Mouse (Mus musculus) liver, embryonic 12.5 days (tissue): ENCODE measurements at regions not wholly inside any gene's neighbourhood (a gene's known extent, or its start where the extent isn't known, plus 50 kb on each side); places are given as distances from the start of the nearest gene placed in this dataset.

ENCODE experiments used
- ATAC-seq: fragments of 200-750 bp; cut with Nextera tagmentation; 2 replicates; pipeline ENCODE4 v1.8.0; 2017; ENCODE audit warnings: moderate number of reproducible peaks, mild to moderate bottlenecking, moderate library complexity
- H3K27ac ChIP-seq: fragments of 300-500 bp; sonication (generic); 2 replicates; pipeline ENCODE4 v1.5.1; 2016; ENCODE audit warnings: mild to moderate bottlenecking
- H3K27me3 ChIP-seq: fragments of 300-500 bp; sonication (generic); replicated peaks from 2 replicates; pipeline ENCODE4 v1.6.1; 2016; ENCODE audit warnings: mild to moderate bottlenecking, moderate library complexity
- H3K36me3 ChIP-seq: fragments of 300-500 bp; sonication (generic); 2 replicates; pipeline ENCODE4 v1.6.1; 2016; ENCODE audit warnings: mild to moderate bottlenecking, moderate library complexity
- H3K4me1 ChIP-seq: fragments of 300-500 bp; sonication (generic); 2 replicates; pipeline ENCODE4 v1.6.1; 2016
- H3K4me2 ChIP-seq: fragments of 300-500 bp; sonication (generic); 2 replicates; pipeline ENCODE4 v1.6.1; 2016; ENCODE audit warnings: mild to moderate bottlenecking, moderate library complexity
- H3K4me3 ChIP-seq: fragments of 300-500 bp; sonication (generic); 2 replicates; pipeline ENCODE4 v1.5.1; 2016; ENCODE audit warnings: mild to moderate bottlenecking, moderate library complexity
- H3K9ac ChIP-seq: fragments of 300-500 bp; sonication (generic); 2 replicates; pipeline ENCODE4 v1.6.1; 2016; ENCODE audit warnings: mild to moderate bottlenecking, moderate library complexity
- H3K9me3 ChIP-seq: fragments of 300-500 bp; sonication (generic); replicated peaks from 2 replicates; pipeline ENCODE4 v1.6.1; 2016; ENCODE audit warnings: mild to moderate bottlenecking, moderate library complexity
- WGBS: fragments of 180-500 bp; shearing (Covaris S2); methylation state at CpG from one replicate; pipeline ENCODE4 v1.1.7; 2016; ENCODE audit not compliant: insufficient replicate concordance; 5-methylcytosine and 5-hydroxymethylcytosine counted together

DNA sequence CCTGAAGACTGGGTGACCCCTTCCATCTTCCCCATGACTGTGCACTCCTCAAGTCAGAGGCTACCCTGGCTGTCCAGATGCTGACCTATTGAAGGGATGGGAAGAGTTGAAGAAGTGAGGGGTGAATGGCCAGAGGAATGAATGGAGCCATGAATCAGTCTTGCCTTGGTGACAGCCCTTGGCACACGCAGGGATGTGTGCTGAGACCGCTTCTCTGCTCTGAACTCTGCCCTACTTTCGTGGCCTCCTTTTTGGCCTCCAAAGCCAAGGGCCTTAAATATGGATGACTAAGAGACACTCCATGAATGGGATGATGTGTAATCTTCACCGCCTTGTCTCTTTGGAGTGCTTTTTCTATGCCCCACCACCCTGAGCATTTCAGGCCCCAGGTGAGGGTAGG, 259.7 kb downstream of the Dysf start:
- Histone ChIP-seq H3K36me3 (no peaks in the 10 kb centered on the region), H3K27ac (no peak overlapping the region), H3K4me3 (no peak overlapping the region), H3K4me2 (no peak overlapping the region), H3K9me3 (no peaks in the 10 kb centered on the region), H3K4me1 (no peaks in the 10 kb centered on the region), H3K9ac (no peak overlapping the region), H3K27me3 (0 out of 2 replicates have a peak, but pooled peaks cover 5% of the 10 kb centered on the region)
- ATAC-seq, result no peak
- 77% methylated on average over 4 of the region's 4 CpGs for WGBS

DNA sequence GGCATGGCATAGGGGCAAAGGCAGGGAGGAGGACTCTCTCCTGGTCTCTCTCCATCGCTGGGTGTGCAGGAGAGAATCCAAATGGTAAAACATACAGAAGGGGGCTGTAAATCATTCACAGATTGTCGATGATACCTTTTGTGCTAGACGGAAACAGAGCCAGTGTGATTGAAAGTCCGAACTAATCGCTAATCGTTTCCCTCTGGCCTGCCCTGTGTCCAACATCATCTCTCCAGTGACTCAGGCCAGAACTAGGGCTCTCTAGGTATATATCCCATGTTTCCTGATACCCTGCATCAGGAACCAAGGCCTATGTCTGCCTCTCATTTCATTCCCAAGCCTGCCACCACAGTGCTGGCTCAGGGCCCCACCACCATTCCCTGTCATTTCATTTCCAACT, 259.1 kb downstream of the Dysf start:
- Histone ChIP-seq H3K27ac (no peak overlapping the region), H3K4me2 (no peak overlapping the region), H3K4me1 (no peaks in the 10 kb centered on the region), H3K36me3 (no peaks in the 10 kb centered on the region), H3K27me3 (0 out of 2 replicates have a peak, but pooled peaks cover 5% of the 10 kb centered on the region), H3K4me3 (no peak overlapping the region), H3K9me3 (no peaks in the 10 kb centered on the region), H3K9ac (no peak overlapping the region)
- no peak for ATAC-seq
- WGBS, result 67% methylated on average over 6 of the region's 6 CpGs

DNA sequence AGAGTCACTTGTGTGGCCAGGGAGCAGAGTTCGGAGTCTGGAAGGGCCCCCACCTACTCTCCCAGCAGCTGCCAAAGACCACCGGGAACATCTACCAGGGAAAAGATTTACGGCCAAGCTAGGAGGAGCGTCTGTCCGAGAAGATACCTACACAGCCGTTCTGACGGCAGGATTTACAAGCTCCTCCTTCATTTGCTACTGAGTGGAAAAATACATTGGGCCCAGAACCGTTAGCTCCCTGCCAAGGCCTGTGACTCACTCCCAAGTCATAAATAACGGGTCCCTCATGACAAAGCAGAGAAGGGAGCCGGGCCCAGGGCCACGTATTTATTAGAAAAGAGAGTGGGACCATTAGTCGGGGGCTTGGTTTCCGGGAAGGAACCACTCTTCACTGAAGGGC, 258.3 kb downstream of the Dysf start:
- no peaks in the 10 kb centered on the region for H3K36me3 ChIP-seq
- H3K4me2 ChIP-seq, result no peak overlapping the region
- 61% methylated on average over 13 of the region's 13 CpGs for WGBS
- 0 out of 2 replicates have a peak, but pooled peaks cover 5% of the 10 kb centered on the region for H3K27me3 ChIP-seq
- H3K27ac ChIP-seq, result no peak overlapping the region
- no peak for ATAC-seq
- no peak overlapping the region for H3K4me3 ChIP-seq
- H3K9ac ChIP-seq, result no peak overlapping the region
- no peaks in the 10 kb centered on the region for H3K4me1 ChIP-seq
- no peaks in the 10 kb centered on the region for H3K9me3 ChIP-seq

GRCm38 (mm10) chr6:84264681-84265080, 256.3 kb downstream of the Dysf start:
- H3K9ac ChIP-seq, result no peak overlapping the region
- H3K4me1 ChIP-seq, result no peaks in the 10 kb centered on the region
- 55% methylated on average over 4 of the region's 4 CpGs for WGBS
- peaks cover 9% of the 10 kb centered on the region; the same call in 1 of the 2 replicates for H3K27me3 ChIP-seq
- no peak overlapping the region for H3K4me3 ChIP-seq
- H3K36me3 ChIP-seq, result no peaks in the 10 kb centered on the region
- no peak overlapping the region for H3K27ac ChIP-seq
- no peak for ATAC-seq
- H3K9me3 ChIP-seq, result no peaks in the 10 kb centered on the region
- H3K4me2 ChIP-seq, result no peak overlapping the region

- H3K4me1 ChIP-seq, result no peaks in the 10 kb centered on the region
- WGBS, result 29% methylated on average over 2 of the region's 2 CpGs
- H3K27ac ChIP-seq, result no peak overlapping the region
- H3K9me3 ChIP-seq, result no peaks in the 10 kb centered on the region
- no peak overlapping the region for H3K4me2 ChIP-seq
- no peak for ATAC-seq
- H3K27me3 ChIP-seq, result peaks cover 10% of the 10 kb centered on the region
- no peak overlapping the region for H3K4me3 ChIP-seq
- H3K9ac ChIP-seq, result no peak overlapping the region
- no peaks in the 10 kb centered on the region for H3K36me3 ChIP-seq
Measured at GRCm38 (mm10) chr6:84263686-84264085, 255.3 kb downstream of the Dysf start.

GRCm38 (mm10) chr6:84262766-84263165, 254.4 kb downstream of the Dysf start:
- H3K36me3 ChIP-seq, result no peaks in the 10 kb centered on the region
- peaks cover 12% of the 10 kb centered on the region for H3K27me3 ChIP-seq
- no peak overlapping the region for H3K9ac ChIP-seq
- no peaks in the 10 kb centered on the region for H3K9me3 ChIP-seq
- H3K4me2 ChIP-seq, result no peak overlapping the region
- H3K4me3 ChIP-seq, result no peak overlapping the region
- WGBS, result 45% methylated on average over 6 of the region's 6 CpGs
- H3K27ac ChIP-seq, result no peak overlapping the region
- ATAC-seq, result no peak
- H3K4me1 ChIP-seq, result no peaks in the 10 kb centered on the region

DNA sequence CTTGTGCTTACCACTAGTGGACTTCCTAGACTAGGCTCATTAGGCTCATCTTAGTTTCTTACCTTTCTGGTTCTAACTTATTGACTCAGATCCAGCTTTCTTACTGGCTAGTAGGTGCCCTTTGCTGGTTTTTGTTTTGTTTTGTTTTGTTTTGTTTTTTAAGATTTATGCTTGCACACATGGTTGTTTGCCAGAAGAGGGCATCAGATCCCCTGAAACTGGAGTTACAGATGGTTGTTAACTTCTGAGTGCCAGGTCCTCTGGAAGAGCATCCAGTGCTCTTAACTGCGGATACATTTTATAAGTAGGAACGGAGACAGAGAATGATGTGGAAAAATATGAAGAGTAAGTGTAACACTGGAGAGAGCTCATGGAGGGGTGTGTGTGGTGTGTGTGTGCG, 253.1 kb downstream of the Dysf start:
- no peaks in the 10 kb centered on the region for H3K4me1 ChIP-seq
- 66% methylated on average over 3 of the region's 3 CpGs for WGBS
- H3K4me3 ChIP-seq, result no peak overlapping the region
- ATAC-seq, result no peak
- peaks cover 12% of the 10 kb centered on the region for H3K27me3 ChIP-seq
- no peak overlapping the region for H3K9ac ChIP-seq
- no peaks in the 10 kb centered on the region for H3K9me3 ChIP-seq
- H3K4me2 ChIP-seq, result no peak overlapping the region
- no peaks in the 10 kb centered on the region for H3K36me3 ChIP-seq
- no peak overlapping the region for H3K27ac ChIP-seq
